In the genomic region with DNA sequence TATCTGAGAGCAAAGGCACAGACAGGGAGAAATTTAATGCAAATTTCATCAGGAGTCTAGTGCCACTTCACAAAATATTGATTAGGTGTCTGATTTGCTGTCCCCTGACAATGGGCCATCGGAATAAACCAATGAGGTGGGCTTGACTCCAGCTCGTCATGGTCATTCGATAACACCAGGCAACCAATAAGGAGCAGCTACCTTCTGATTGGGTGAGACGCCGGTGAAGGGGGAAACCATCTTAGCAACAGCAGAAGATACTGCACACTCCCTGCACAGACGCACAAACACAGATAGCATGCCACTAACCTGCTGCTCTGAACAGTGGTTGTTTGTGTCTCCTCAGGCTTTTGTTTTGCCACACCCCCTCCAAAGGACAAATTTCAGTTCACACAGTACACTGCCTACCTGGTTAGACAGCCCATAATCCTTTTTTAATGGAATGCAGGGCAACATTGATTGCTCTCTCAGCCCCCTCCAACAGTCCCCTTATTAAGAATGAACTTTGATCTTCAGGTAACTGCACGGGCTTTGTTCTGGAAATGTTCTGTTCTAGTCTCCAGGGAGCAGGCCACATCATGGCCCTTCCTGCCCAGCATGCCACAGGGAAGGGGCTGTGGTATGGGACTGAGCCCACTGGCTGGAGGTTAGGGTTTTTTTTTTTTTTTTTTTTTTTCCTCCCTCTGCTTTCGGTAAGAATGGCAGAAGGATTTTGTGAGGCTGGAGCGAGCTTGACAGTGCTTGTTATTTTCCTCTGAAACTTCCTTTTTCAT, we compare ENCODE assay signal across 9 mouse cellular contexts.
A peak's percentile ranks its signal among the peaks of the same experiment; 100 is the strongest.
DNase-seq lines count a peak whose midpoint lies in the region; ATAC-seq lines count a peak whose summit lies in the region.
"Had no signal": no experiment of that assay in that cellular context is flagged by ENCODE, and none has a peak within 500 bp of the region (broad histone marks: within the 10 kb centered on the region; RNA-seq: fewer than 3 reads in every experiment).

No protein-coding gene starts in this region.

- peaks cover 18% of the 10 kb centered on the region for H3K4me1 ChIP-seq in kidney, embryonic 15.5 days
- peaks cover 38% of the 10 kb centered on the region for H3K4me1 ChIP-seq in forebrain, embryonic 13.5 days
- H3K4me1 ChIP-seq in midbrain, embryonic 13.5 days (replicated peaks), result peaks cover 46% of the 10 kb centered on the region
- H3K4me1 ChIP-seq: liver, embryonic 15.5 days had no signal

- no peak overlapping the region for H3K9ac ChIP-seq in kidney, embryonic 15.5 days
- H3K9ac ChIP-seq in forebrain, embryonic 13.5 days, result peak overlapping the region; percentile 47
- H3K9ac ChIP-seq in midbrain, embryonic 13.5 days (replicated peaks), result peak overlapping the region; percentile 60
- H3K9ac ChIP-seq: liver, embryonic 15.5 days had no signal

- WGBS in kidney, embryonic 15.5 days, result 67% methylated on average over 9 of the region's 9 CpGs
- WGBS in forebrain, embryonic 13.5 days, result 41% methylated on average over 9 of the region's 9 CpGs
- WGBS in midbrain, embryonic 13.5 days, result 42% methylated on average over 9 of the region's 9 CpGs

- no peaks in the 10 kb centered on the region for H3K9me3 ChIP-seq in kidney, embryonic 15.5 days (replicated peaks)
- no peaks in the 10 kb centered on the region for H3K9me3 ChIP-seq in forebrain, embryonic 13.5 days (replicated peaks)
- no peaks in the 10 kb centered on the region for H3K9me3 ChIP-seq in midbrain, embryonic 13.5 days
- H3K9me3 ChIP-seq: liver, embryonic 15.5 days had no signal

- ATAC-seq in kidney, embryonic 15.5 days (replicated peaks; ENCODE audit: low FRiP score), result no peak
- peak; percentile 83 for ATAC-seq in forebrain, embryonic 13.5 days
- peak; percentile 92 for ATAC-seq in midbrain, embryonic 13.5 days
- no peak for ATAC-seq in erythroblast, adult 5-6 weeks (replicated peaks; ENCODE audit: low FRiP score, poor library complexity, severe bottlenecking)

- no peak for DNase-seq in kidney, adult 18-20 months
- peak; percentile 60 to 69 for DNase-seq in layer of hippocampus, adult 18-20 months (ENCODE audit: low spot score in 2 of 2)
- DNase-seq in thymus, postnatal 25 days, result no peak
- DNase-seq in thymus, postnatal 0 days (ENCODE audit: low spot score), result no peak

- H3K4me2 ChIP-seq in kidney, embryonic 15.5 days, result no peak overlapping the region
- peak overlapping the region; percentile 44 for H3K4me2 ChIP-seq in forebrain, embryonic 13.5 days
- H3K4me2 ChIP-seq in midbrain, embryonic 13.5 days (replicated peaks), result peak overlapping the region; percentile 47
- H3K4me2 ChIP-seq: liver, embryonic 15.5 days had no signal

- no peaks in the 10 kb centered on the region for H3K27me3 ChIP-seq in kidney, embryonic 15.5 days
- no peaks in the 10 kb centered on the region for H3K27me3 ChIP-seq in forebrain, embryonic 13.5 days
- H3K27me3 ChIP-seq in midbrain, embryonic 13.5 days, result no peaks in the 10 kb centered on the region
- H3K27me3 ChIP-seq: liver, embryonic 15.5 days had no signal

- no peaks in the 10 kb centered on the region for H3K36me3 ChIP-seq in kidney, embryonic 15.5 days
- 0 out of 2 replicates have a peak, but pooled peaks cover 3% of the 10 kb centered on the region for H3K36me3 ChIP-seq in forebrain, embryonic 13.5 days (ENCODE audit: poor library complexity, severe bottlenecking)
- peaks cover 3% of the 10 kb centered on the region for H3K36me3 ChIP-seq in midbrain, embryonic 13.5 days
- H3K36me3 ChIP-seq: liver, embryonic 15.5 days had no signal

- H3K4me3 ChIP-seq in kidney, embryonic 15.5 days (replicated peaks), result no peak overlapping the region
- no peak overlapping the region for H3K4me3 ChIP-seq in forebrain, embryonic 13.5 days
- H3K4me3 ChIP-seq in midbrain, embryonic 13.5 days (replicated peaks), result peak overlapping the region; percentile 10; the same call in 1 of the 2 replicates
- H3K4me3 ChIP-seq: liver, embryonic 15.5 days had no signal

- peak overlapping the region; percentile 88 for H3K27ac ChIP-seq in kidney, embryonic 15.5 days
- H3K27ac ChIP-seq in forebrain, embryonic 13.5 days, result peak overlapping the region; percentile 96
- H3K27ac ChIP-seq in midbrain, embryonic 13.5 days, result peak overlapping the region; percentile 99

Comparison
In these comparisons a context has a peak if more than half of its experiments do, and no peak if none do; other contexts are left out.
1. ATAC-seq: peak in forebrain, embryonic 13.5 days (single experiment) and midbrain, embryonic 13.5 days (single experiment); none in kidney, embryonic 15.5 days (single experiment) and erythroblast, adult 5-6 weeks (single experiment).
2. DNase-seq: peak in layer of hippocampus, adult 18-20 months (2 of 2); none in kidney, adult 18-20 months (single experiment), thymus, postnatal 25 days (single experiment) and thymus, postnatal 0 days (single experiment).
3. Peak in every context shown above with its lines, with median percentiles within 50 percentile points of each other: H3K27ac ChIP-seq.